Mouse (Mus musculus) brown adipose tissue, adult 24 weeks (tissue): ENCODE data around the gene Ddx28. TPM values are rescaled to one million over a fixed set of nuclear protein-coding genes. Genes with fewer than 3 reads are reported as not detected.
A peak's percentile ranks its signal among the peaks of the same experiment; 100 is the strongest.
"Not testable (repeated sequence)": the region's sequence is repeated elsewhere in the genome, so short reads cannot be mapped to it uniquely, and the experiment has no call there.

Experiments used
- H3K27ac ChIP-seq: fragments of 200-500 bp; replicated peaks from 2 replicates; pipeline ENCODE4 v1.5.1; 2012; ENCODE audit warnings: low read depth, mild to moderate bottlenecking, low read length
- H3K4me1 ChIP-seq: fragments of 200-500 bp; 2 replicates; pipeline ENCODE4 v1.6.1; 2012; ENCODE audit warnings: low read length, mixed read lengths; ENCODE audit not compliant: control insufficient read depth, insufficient read depth, insufficient read length
- H3K4me3 ChIP-seq: fragments of 200-500 bp; 2 replicates; pipeline ENCODE4 v1.5.1; 2012; ENCODE audit warnings: low read depth, mild to moderate bottlenecking, low read length, moderate library complexity; ENCODE audit not compliant: insufficient read depth
- polyA plus RNA-seq: library from polyadenylated mRNA; stranded (reverse); fragments of >200 nt; gene quantifications from 2 replicates; pipeline ENCODE4 v1.2.4, GENCODE M21; 2012; ENCODE audit not compliant: missing spikeins, insufficient read depth, insufficient read length

The Ddx28 gene
- polyA plus RNA-seq, 1 experiment = 7.1 TPM

DNA sequence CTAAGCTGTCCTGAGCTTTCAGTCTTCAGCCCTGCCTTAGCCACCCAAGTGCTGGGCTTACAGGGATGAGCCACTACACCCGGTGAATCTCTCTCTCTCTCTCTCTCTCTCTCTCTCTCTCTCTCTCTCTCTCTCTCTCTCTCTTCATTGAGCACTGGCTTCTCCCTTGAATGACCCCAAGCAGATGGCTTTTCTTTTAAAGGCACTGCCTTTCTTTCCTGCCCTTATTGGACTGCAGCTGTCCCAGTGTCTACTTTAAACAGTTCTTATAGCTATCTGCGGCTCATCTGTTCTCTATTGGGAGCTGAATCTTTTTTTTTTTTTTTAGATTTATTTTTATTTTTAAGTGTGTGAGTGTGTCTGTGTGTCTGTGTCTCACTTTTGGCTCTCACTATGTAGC lies 31.4 kb upstream of the Ddx28 start:
- Histone ChIP-seq H3K4me3 (no peak overlapping the region), H3K4me1 (no peaks in the 10 kb centered on the region), H3K27ac (no peak overlapping the region)

DNA sequence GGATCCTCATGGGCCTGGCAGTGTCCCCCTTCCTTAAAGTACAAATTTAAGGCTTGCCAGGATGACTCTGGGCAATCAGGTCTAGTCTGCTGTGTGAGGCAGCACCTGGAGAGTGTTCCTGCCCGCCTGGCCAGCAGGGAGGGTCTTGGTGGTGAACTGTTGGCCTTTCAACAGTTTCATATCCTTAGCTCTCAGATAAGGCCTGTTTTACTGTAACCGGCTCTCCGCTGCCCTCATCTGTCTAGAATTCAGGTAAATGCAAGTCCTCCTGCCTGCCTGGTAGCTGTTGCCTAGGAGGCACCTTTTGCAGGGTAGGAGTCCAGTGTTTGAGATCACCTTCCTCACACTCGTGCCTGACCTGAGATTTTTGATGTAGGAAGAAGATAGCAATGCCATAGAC lies 28.5 kb upstream of the Ddx28 start:
- Histone ChIP-seq H3K27ac (no peak overlapping the region), H3K4me3 (no peak overlapping the region), H3K4me1 (no peaks in the 10 kb centered on the region)

DNA sequence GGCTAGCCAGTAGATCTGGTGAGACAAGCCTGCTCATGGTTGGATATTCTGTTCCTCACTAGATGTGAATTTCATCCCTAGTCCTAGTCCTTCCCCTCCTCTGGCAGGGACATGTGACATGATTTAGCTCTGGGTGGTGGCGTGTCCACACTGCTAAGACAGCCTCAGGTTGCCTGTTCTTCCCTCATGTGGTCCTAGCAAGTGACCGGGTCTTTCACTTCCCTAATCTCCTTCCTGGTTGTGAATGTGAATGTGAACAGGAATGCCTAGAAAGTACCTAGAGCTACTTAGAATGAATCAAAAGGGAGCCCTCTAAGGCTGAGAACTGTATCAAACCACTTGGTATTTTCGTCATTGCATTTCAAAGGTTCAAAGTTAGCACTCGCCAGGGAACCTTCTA lies 27.9 kb upstream of the Ddx28 start:
- Histone ChIP-seq H3K27ac (no peak overlapping the region), H3K4me1 (no peaks in the 10 kb centered on the region), H3K4me3 (no peak overlapping the region)

DNA sequence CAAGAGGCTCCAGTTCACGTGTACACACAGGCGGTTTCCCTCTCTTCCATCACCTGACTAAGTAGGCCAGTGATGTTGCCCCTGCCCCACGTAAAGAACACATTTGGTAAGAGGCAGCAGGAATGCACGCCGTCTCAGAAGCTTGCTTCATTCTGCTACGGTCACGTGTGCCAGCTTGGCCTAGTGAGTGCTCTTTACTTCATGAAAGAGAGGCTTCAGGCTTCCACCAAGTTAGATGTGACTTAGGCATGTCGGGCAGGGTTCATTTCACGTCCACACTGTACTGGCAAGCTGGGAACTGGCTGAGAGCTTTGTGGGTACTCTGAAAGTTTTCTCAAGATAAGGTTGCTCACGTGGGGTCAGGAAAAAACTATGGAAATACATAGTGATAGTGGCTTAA lies 27.0 kb upstream of the Ddx28 start:
- Histone ChIP-seq H3K4me3 (no peak overlapping the region), H3K4me1 (no peaks in the 10 kb centered on the region), H3K27ac (no peak overlapping the region)

DNA sequence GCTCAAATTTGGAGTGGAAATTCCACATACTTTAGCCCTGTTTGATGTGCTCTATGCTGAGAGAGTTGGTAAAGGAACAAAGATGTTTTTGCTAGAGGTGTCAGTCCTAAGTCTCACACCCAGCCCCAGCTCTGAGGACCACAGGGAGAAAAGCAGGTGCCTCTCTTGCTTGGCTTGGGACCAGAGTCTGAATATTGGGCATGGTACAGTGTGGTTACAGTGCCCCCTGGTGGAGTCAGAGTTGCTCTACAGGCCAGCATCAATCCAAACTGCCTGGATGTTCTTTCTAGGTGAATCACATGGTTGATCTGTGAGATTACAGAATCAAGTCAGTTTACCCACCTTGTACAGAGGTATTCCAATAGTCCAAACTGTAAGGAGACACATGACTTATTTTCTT lies 10.8 kb upstream of the Ddx28 start:
- H3K27ac ChIP-seq = no peak overlapping the region
- H3K4me1 ChIP-seq = no peaks in the 10 kb centered on the region
- no peak overlapping the region for H3K4me3 ChIP-seq

DNA sequence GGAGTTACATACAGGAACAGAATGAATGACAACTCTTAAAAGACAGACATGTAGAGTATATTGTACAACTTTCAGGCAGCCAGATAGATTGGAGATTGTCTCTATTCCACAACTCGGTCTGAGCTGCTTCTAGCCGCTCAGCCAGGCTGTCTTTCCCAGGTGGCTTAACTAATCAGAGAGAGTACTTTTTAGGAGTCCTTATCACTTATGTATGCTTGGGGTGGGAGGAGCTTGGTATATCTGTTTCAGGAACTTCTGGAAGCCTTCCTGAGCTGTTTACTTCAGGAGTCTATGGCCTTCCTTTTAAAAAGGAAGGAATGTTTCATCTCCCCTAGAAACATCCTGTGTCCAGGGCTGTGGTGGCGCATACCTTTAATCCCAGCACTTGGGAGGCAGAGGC lies 6.4 kb upstream of the Ddx28 start:
- Histone ChIP-seq H3K27ac (no peak overlapping the region), H3K4me3 (no peak overlapping the region), H3K4me1 (no peaks in the 10 kb centered on the region)

DNA sequence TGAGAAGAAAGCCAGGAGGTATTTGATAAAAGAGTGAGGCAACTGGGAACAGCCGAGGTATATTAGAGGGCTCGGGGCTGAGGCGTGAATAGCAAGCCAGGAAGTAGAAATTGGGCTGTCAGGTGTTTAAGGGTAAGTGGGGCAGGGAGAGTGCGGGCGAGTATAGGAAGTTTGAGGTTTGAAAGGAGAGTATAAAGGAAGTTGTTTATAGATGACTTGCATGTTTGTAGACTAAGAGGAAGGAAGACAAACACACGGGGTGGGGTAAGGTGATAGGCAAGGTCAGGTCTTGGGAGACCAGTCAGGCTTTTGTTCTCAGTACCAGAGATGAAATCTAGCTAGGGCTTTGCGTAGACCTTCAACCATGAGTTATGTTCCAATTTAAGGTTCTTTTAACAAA lies 5.4 kb upstream of the Ddx28 start:
- no peak overlapping the region for H3K4me3 ChIP-seq
- H3K4me1 ChIP-seq = no peaks in the 10 kb centered on the region
- H3K27ac ChIP-seq = no peak overlapping the region

DNA sequence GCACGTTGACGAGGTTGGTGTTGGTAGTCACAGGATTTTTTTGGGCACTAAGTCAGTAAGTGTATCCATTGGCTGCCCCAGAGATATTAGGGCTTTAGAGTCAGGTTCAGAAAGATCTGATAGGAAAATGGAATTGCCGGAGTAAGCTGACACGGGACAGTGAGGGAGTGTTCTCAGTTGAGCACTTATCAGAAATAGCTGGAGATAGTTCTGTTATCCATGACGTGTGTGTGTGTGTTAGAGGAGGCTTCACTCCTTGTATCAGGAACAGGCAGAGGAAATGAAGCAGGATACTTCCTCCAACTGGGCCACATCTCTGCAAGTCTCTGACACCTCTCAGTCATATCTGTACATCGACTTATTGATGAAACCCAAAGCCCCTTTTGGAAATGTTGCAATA lies 4.6 kb upstream of the Ddx28 start:
- H3K4me1 ChIP-seq = 0 out of 2 replicates have a peak, but pooled peaks cover 3% of the 10 kb centered on the region
- no peak overlapping the region for H3K4me3 ChIP-seq
- no peak overlapping the region for H3K27ac ChIP-seq

DNA sequence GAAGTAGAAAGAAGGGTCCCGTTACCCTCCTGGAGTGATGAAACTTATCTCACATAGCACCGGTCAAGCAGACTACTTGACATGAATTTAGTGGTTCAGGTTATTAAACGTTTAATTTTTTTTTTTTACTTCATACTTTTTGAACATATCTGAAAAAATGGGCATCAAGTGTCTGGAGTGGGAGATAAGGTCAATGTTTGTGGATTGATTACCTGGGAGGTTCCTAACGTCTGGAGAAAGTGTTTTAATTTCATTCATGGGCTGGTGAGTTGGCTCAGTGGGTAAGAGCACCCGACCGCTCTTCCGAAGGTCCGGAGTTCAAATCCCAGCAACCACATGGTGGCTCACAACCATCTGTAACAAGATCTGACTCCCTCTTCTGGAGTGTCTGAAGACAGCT lies 521 bp upstream of the Ddx28 start:
- not testable (repeated sequence) for H3K27ac ChIP-seq, H3K4me1 ChIP-seq, H3K4me3 ChIP-seq

DNA sequence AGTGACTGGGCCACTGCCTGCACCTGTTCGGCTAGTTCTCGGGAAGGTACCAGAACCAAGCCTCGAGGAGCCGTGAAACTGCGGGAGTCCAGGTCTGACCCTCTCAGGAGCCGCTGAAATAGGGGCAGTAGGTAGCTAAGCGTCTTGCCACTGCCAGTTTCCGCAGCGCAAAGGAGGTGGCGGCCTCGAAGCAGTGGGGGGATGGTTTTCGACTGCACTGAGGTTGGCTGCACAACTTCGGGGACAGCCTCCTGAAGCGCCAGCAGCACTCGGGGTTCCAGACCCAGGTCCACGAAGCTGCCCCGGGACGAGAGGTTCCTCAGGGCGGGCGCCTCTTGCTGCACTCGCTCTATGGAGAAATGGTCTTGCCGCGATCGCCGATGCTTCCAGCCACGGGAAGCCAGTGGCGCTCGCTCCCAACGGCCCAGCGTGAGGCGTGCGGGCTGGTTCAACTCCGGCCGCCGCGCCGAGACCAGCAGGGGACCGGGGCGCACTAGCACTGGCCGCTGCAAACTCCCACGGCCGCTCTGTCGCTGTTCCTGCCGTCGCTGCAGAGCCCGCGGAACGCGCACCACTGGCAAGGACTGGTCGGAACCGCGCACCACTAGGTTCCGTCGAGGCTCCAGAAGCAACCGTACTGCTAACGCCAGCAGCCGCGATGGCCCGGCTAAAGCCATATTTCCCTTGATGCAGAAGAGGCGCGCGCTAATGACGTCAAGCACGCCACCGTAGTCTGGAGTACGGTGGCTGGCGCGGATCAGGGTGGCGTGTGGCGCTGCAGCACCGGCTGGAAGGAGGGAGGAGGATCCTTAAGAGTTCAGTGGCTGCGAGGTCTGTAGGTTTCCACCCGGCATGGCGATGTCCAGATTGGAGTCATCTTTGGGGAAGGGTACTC lies 687 bp downstream of the Ddx28 start:
- Histone ChIP-seq H3K27ac (peak overlapping the region; percentile 50), H3K4me1 (peaks cover 9% of the 10 kb centered on the region; the same call in 1 of the 2 replicates), H3K4me3 (peak overlapping the region; percentile 92)

DNA sequence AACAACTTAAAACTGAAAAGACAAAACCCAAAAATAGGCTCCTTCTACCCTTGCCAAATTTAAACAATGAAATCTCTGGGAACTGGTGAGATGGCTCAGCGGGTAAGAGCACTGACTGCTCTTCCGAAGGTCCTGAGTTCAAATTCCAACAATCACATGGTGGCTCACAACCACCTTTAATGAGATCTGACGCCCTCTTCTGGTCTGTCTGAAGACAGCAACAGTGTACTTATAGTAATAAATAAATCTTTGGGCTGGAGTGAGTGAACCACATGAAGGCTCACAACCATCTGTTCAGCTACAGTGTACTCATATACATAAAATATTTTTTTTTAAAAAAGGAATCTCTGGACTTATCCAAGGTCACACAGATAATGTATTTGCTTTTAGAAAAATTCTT lies 3.8 kb downstream of the Ddx28 start:
- not testable (repeated sequence) for H3K4me3 ChIP-seq, H3K4me1 ChIP-seq, H3K27ac ChIP-seq

DNA sequence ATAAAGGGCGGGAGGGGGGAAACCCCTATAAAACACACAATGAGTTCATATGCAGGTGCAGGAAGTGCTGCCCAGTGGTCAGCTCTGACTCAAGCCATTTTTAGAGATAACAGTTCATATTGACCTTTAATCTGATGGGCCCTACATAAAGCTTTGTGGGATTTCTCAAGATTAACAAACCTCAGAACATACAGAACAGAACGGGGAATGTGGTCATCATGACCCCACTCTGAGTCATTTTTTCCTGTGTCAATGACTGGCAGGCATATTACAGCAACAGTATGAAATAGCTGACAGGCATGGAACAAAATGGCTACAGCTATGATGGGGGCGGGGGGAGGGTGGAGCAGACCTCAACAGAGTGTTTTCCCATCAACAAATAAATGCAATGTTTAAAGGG lies 4.5 kb downstream of the Ddx28 start:
- peaks cover 9% of the 10 kb centered on the region; the same call in 1 of the 2 replicates for H3K4me1 ChIP-seq
- H3K4me3 ChIP-seq = no peak overlapping the region
- H3K27ac ChIP-seq = no peak overlapping the region; the same call in 1 of the 2 replicates

DNA sequence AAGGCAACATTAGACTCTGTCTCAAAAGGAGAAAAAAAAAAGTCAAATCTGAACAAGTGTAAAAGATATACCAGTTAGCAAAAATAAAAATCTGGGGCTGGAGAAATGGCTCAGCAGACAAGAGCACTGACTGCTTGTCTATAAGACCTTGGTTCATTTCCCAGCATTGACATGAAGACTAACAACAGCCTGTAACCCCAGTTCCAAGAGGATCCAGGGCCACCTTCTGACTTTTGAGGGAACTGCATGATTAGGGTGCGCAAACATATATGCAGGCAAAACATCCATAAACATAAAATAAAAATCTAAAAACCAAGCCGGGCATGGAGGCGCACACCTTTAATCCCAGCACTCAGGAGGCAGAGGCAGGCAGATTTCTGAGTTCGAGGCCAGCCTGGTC lies 5.3 kb downstream of the Ddx28 start:
- H3K4me1 ChIP-seq = peaks cover 6% of the 10 kb centered on the region; the same call in 1 of the 2 replicates
- H3K4me3 ChIP-seq = no peak overlapping the region
- no peak overlapping the region for H3K27ac ChIP-seq

DNA sequence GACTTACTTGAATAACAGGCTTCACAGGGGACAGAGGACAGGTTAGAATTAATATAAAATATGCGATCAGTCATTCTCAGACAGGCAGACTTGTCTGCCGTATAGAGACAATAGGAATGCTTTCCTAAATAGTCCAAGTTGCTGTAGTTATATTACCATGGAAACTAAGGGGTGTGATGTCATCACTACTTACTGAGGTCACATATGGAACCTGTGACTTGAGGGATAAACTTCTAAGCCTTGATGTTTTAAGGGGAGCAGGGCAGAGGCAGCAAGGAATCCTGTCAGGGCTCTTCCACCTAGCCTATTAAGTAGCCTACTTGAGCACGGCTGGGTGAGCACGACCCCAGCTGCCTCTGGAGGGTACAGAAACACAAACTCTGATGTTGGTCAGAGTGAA lies 5.8 kb downstream of the Ddx28 start, which contains the start of gene Dpep2nb:
TSS of gene Dpep2nb (minus strand) at position 101 of the 400 bp plus-strand sequence.
- Histone ChIP-seq H3K4me1 (peaks cover 6% of the 10 kb centered on the region; the same call in 1 of the 2 replicates), H3K27ac (no peak within 1 kb of the TSS), H3K4me3 (no peak within 1 kb of the TSS)

DNA sequence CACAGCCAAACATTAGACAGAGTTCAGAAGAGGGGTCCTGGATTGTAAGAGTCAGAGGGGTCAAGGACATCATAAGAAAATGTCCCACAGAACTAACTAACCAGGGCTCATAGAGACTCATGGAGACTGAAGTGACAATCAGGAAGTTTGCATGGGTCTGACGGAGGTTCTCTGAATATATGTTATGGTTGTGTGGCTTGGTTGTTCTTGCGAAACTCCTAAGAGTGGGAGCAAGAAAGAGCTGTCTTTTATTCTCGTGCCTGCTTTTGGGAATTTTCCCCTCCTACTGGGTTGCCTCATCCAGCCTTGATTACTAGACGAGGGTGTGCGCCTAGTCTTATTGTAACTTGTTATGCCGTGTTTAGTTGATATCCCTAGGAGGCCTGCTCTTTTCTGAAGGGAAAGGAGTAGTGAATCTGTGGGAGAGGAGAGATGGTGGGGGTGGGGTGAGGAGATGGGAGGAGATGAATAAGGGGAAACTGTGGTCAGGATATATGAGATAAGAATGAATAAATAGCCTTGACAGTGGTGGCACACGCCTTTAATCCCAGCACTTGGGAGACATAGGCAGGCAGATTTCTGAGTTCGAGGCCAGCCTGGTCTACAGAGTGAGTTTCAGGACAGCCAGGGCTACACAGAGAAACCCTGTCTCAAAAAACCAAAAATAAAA lies 7.0 kb downstream of the Ddx28 start:
- Histone ChIP-seq H3K4me1 (0 out of 2 replicates have a peak, but pooled peaks cover 1% of the 10 kb centered on the region), H3K4me3 (no peak overlapping the region), H3K27ac (no peak overlapping the region)

DNA sequence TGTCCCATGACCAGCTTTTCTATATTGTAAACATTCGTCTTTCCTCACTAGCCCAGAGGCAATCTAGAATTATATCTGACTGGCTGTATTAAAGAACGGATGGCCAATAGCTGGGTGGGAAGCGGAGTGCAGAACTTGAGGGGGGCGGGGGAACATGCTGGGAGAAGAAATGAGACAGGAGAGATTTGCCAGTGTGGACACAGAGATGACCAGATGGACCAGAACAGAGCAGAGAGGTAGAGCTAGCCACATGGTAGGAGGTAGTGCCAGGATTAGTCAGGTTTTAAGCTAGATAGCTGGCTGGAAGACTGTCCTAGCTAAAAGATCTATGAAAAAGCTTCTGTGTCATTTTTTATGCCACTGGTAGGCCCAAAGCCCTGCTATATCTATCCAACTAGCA lies 9.8 kb downstream of the Ddx28 start:
- Histone ChIP-seq H3K27ac (no peak overlapping the region), H3K4me1 (peaks cover 7% of the 10 kb centered on the region), H3K4me3 (no peak overlapping the region)
